Mouse (Mus musculus): ENCODE results near the gene Shld2. TPM values are rescaled to one million over a fixed set of nuclear protein-coding genes. Genes with fewer than 3 reads are reported as not detected.
A peak's percentile ranks its signal among the peaks of the same experiment; 100 is the strongest.

The Shld2 gene
- 9.9 and 10.7 TPM in 2 replicates for polyA plus RNA-seq (2014; fragmentation: Nextera tagmentation; extraction: Ambion mirVana)

DNA sequence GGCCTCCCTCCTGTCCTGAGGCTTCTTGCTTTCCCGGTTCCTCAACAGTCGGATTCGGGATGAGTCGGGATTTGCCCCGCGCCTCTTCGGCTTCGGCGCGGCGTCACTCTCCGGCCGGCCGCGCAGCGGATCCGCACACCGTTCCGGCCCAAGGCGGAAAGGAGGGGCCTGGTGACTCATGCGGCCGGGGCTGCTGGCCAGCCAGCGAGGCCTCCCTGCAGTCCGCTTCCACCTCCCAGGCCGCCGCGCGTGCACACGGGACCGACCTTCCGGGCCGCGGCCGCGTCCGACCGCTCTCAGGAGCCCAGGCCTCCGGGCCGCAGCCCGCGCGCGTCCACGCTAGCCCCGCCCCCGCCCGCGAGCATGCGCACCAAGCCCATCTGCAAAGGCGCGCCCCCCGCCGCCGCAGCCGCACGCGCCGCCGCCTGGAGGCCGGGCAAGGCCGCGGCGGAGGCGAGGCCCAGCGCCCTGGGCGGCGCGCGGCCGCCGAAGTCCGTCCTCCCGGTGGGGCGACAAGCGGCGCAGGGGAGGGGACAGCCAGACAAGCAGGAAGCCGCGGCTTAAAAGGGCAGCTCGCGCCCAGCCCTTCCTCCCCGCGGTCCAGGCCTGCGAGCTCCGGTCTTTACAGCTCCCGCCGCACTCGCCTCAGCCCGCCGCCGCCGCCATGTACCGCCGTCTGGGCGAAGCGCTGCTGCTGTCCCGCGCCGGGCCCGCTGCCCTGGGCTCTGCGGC lies at the start of gene Shld2, which contains the start of gene Glud1:
Shld2 (minus strand) TSS at position 260 of the 732 bp plus-strand sequence.
Glud1 (plus strand) TSS at position 494 of the 732 bp plus-strand sequence.
- no peaks in the 10 kb centered on the region for H3K27me3 ChIP-seq (ENCODE audit: insufficient read depth, low read length)
- ATAC-seq (ENCODE audit: insufficient read depth): peak; percentile 97
- H3K4me2 ChIP-seq: peak within 1 kb of the TSS; percentile 72
- WGBS: under 1% methylated on average over 97 of the region's 100 CpGs
- TF ChIP-seq CTCF (IDR thresholded peaks at IDR 0.05; ENCODE audit: low read depth): no peak
- H3K36me3 ChIP-seq (ENCODE audit: insufficient read depth): no peaks in the 10 kb centered on the region
- no peaks in the 10 kb centered on the region for H3K9me3 ChIP-seq (ENCODE audit: low read depth, low read length)
- H3K4me3 ChIP-seq (ENCODE audit: low read depth, low read length): peak within 1 kb of the TSS; percentile 87
- peak within 1 kb of the TSS; percentile 83 for H3K9ac ChIP-seq
- no peaks in the 10 kb centered on the region for H3K4me1 ChIP-seq (ENCODE audit: insufficient read depth)
- peak; percentile 97 for DNase-seq
- H3K27ac ChIP-seq (ENCODE audit: low read depth): peak within 1 kb of the TSS; percentile 96

DNA sequence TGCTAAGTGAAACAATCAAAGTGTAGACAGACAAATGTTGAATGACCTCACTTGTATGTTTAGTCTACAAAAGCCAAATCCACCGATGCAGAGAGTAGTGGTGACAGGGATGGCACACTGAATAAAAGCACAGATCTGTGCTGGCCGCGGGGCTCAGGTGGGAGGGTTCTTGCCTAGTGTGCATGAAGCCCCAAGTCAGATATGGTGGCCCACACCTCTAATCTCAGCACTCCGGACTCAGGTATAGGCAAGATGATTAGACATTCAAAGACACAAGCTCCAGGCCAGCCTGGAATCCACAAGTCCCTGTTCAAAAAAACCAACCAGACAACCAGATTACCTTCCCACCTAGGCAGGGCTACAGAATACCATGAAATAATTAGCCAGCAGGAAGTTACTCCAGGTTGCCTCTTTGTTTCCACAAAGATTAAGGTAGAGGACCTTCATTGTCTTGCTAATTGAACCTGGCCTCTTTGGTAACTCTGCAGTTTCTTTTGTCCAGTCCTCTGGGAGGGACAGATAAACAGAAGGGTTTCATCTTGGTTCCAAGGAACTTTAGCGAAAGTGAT lies 49.5 kb upstream of the Shld2 start:
- H3K9ac ChIP-seq: no peak overlapping the region
- no peak for DNase-seq
- no peak overlapping the region for H3K4me2 ChIP-seq
- TF ChIP-seq CTCF (IDR thresholded peaks at IDR 0.05; ENCODE audit: low read depth): no peak
- no peaks in the 10 kb centered on the region for H3K9me3 ChIP-seq (ENCODE audit: low read depth, low read length)
- no peak overlapping the region for H3K27ac ChIP-seq (ENCODE audit: low read depth)
- no peaks in the 10 kb centered on the region for H3K27me3 ChIP-seq (ENCODE audit: insufficient read depth, low read length)
- no peaks in the 10 kb centered on the region for H3K36me3 ChIP-seq (ENCODE audit: insufficient read depth)
- ATAC-seq (ENCODE audit: insufficient read depth): no peak
- WGBS: 30% methylated on average over 5 of the region's 5 CpGs
- no peak overlapping the region for H3K4me3 ChIP-seq (ENCODE audit: low read depth, low read length)
- H3K4me1 ChIP-seq (ENCODE audit: insufficient read depth): no peaks in the 10 kb centered on the region

DNA sequence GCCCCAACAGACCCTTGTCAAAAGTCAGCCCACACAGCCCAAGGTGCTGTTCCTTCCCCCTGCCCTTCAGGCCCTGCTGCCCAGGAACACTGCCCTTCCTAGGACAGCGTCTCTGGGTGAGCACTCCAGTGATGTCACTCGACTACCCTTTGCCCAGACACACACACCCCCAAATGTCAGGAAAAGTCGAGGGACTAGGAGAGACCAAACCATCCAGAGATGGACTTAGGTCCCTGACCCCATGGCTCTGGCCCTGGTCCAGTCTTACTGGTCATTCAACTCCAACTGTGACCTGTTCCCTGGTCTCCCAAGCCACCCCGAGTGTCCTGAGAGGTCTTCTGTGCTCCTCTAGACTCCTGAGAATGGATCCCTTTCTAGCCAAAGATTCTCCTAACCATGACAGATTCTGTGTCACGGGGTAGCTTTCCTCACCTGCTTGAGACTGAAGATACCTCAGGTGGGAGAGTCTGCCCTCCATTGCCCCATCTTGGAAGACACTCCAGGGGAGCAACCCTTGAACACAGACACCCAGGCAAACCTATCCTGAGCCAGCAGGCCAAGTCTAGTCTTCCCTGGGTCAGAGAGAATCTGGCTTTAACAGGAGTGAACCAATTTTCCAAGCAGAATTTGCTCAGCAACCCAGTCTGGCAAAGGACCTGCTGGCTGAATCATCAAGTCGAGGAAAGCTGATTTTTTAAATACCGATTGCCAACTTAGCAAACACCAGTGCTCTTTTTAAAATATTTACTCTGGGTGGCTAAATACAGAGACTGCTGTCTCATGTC lies 47.6 kb upstream of the Shld2 start:
- Histone ChIP-seq H3K4me1 (ENCODE audit: insufficient read depth) (no peaks in the 10 kb centered on the region), H3K27me3 (ENCODE audit: insufficient read depth, low read length) (no peaks in the 10 kb centered on the region), H3K4me2 (no peak overlapping the region), H3K9me3 (ENCODE audit: low read depth, low read length) (no peaks in the 10 kb centered on the region), H3K4me3 (ENCODE audit: low read depth, low read length) (no peak overlapping the region), H3K36me3 (ENCODE audit: insufficient read depth) (no peaks in the 10 kb centered on the region), H3K9ac (no peak overlapping the region), H3K27ac (ENCODE audit: low read depth) (no peak overlapping the region; the same call in 1 of the 2 replicates)
- DNase-seq (no peak), ATAC-seq (ENCODE audit: insufficient read depth) (no peak)
- TF ChIP-seq CTCF (IDR thresholded peaks at IDR 0.05; ENCODE audit: low read depth): no peak
- WGBS: 61% methylated on average over 7 of the region's 7 CpGs

DNA sequence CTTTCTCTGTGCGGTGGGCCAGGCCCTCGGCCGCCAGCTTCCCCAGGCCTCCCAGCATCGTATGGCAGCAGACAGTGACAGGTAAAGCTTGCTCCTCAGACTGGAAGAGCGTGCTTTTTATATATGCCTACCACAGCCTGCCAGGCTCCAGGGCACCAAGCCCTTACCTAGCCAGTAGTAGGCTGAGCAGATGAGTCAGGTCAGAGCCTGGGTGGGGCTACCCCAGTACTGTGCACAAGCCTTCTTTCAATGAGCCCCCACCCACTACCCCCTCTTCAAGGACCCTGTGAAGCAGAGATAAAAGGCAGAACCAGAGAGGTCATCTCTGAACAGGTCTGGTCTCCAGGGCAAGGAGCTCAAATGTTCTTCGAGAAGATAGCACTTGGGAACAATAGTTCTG lies 45.0 kb upstream of the Shld2 start, which contains the start of gene Fam25c:
Fam25c (minus strand) TSS at position 133 of the 400 bp plus-strand sequence.
- no peak within 1 kb of the TSS for H3K9ac ChIP-seq
- no peak for TF ChIP-seq CTCF (IDR thresholded peaks at IDR 0.05; ENCODE audit: low read depth)
- ATAC-seq (ENCODE audit: insufficient read depth): 0 out of 2 replicates have a peak, but pooled peaks have one; percentile 25
- no peaks in the 10 kb centered on the region for H3K9me3 ChIP-seq (ENCODE audit: low read depth, low read length)
- DNase-seq: no peak
- H3K4me3 ChIP-seq (ENCODE audit: low read depth, low read length): no peak within 1 kb of the TSS
- no peak within 1 kb of the TSS for H3K4me2 ChIP-seq
- WGBS: 63% methylated on average over 6 of the region's 6 CpGs
- no peaks in the 10 kb centered on the region for H3K4me1 ChIP-seq (ENCODE audit: insufficient read depth)
- H3K27me3 ChIP-seq (ENCODE audit: insufficient read depth, low read length): no peaks in the 10 kb centered on the region
- no peak within 1 kb of the TSS for H3K27ac ChIP-seq (ENCODE audit: low read depth)
- H3K36me3 ChIP-seq (ENCODE audit: insufficient read depth): no peaks in the 10 kb centered on the region

DNA sequence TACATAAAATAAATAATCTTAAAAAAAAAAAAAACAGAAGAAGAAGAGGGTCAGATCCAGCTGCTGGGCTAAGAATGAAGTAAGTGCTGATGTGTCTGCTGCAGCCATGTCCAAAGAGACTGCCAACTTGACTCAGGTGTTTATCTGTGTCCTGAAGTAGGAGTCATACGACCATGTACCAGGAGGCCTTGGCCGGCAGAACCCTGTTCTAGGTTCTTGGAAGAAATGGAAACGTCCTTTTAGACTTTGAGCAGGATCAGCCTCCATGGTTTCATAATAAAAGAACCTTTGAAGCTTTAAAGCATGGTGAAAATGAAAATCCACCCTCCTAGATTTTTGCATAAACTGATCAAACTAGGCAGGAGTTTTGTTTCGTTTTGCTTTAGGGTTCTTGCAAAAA lies 44.2 kb upstream of the Shld2 start:
- H3K4me1 ChIP-seq (ENCODE audit: insufficient read depth): no peaks in the 10 kb centered on the region
- H3K27ac ChIP-seq (ENCODE audit: low read depth): no peak overlapping the region
- DNase-seq (no peak), ATAC-seq (ENCODE audit: insufficient read depth) (no peak)
- TF ChIP-seq CTCF (IDR thresholded peaks at IDR 0.05; ENCODE audit: low read depth): no peak
- no peaks in the 10 kb centered on the region for H3K9me3 ChIP-seq (ENCODE audit: low read depth, low read length)
- no peaks in the 10 kb centered on the region for H3K36me3 ChIP-seq (ENCODE audit: insufficient read depth)
- no peak overlapping the region for H3K4me2 ChIP-seq
- H3K4me3 ChIP-seq (ENCODE audit: low read depth, low read length): no peak overlapping the region
- no peaks in the 10 kb centered on the region for H3K27me3 ChIP-seq (ENCODE audit: insufficient read depth, low read length)
- H3K9ac ChIP-seq: no peak overlapping the region
- 64% methylated on average over 4 of the region's 4 CpGs for WGBS

DNA sequence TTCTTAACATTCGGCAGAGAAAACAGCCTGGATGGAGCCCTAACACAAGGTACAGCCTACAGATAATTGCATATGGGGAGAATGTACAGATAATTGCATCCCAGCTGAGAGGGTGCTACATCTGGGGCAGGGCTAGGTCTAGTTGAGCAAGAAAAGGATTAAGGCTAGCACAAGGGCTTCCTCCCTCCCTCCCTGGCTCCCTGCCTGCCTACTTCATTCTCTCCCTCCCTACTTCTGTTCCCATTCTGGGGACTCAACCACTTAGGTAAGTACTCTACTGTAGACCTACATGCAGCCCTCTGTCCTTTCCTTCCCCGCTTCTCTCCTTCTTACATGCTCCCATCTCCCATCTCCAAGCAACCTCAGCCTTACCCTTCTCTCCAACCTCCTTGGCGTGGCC lies 43.0 kb upstream of the Shld2 start:
- H3K4me1 ChIP-seq (ENCODE audit: insufficient read depth): no peaks in the 10 kb centered on the region
- no peak for ATAC-seq (ENCODE audit: insufficient read depth)
- WGBS: 92% methylated on average over 3 of the region's 3 CpGs

DNA sequence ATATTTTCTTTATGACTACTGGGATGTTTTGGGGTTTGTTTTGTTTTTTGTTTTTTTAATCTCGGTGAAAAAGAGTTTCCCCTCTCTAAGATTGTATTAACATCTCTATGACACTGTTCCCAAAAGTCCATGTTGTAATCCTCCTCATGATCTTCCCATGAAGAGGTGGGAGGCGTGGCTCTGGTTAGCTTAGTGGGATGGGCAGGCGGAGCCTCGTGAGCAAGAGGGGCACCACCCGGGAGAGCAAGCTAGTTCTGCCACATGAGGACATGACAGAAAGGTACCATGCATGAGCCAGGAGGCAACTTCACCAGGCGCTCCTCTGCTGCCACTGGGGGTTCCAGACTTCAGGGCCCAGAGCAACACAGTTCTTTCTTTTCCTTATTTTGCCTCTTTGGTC lies 42.2 kb upstream of the Shld2 start:
- no peak overlapping the region for H3K4me3 ChIP-seq (ENCODE audit: low read depth, low read length)
- H3K27me3 ChIP-seq (ENCODE audit: insufficient read depth, low read length): no peaks in the 10 kb centered on the region
- H3K4me2 ChIP-seq: no peak overlapping the region
- no peaks in the 10 kb centered on the region for H3K36me3 ChIP-seq (ENCODE audit: insufficient read depth)
- TF ChIP-seq CTCF (IDR thresholded peaks at IDR 0.05; ENCODE audit: low read depth): no peak
- WGBS: 59% methylated on average over 6 of the region's 6 CpGs
- no peak overlapping the region for H3K27ac ChIP-seq (ENCODE audit: low read depth)
- no peak overlapping the region for H3K9ac ChIP-seq
- no peak for ATAC-seq (ENCODE audit: insufficient read depth)
- no peaks in the 10 kb centered on the region for H3K4me1 ChIP-seq (ENCODE audit: insufficient read depth)
- no peak for DNase-seq
- no peaks in the 10 kb centered on the region for H3K9me3 ChIP-seq (ENCODE audit: low read depth, low read length)

More for the DNA sequence above, 43.0 kb upstream of the Shld2 start:
- H3K27me3 ChIP-seq (ENCODE audit: insufficient read depth, low read length): no peaks in the 10 kb centered on the region
- no peaks in the 10 kb centered on the region for H3K36me3 ChIP-seq (ENCODE audit: insufficient read depth)
- no peak overlapping the region for H3K4me3 ChIP-seq (ENCODE audit: low read depth, low read length)
- H3K9ac ChIP-seq: no peak overlapping the region
- no peaks in the 10 kb centered on the region for H3K9me3 ChIP-seq (ENCODE audit: low read depth, low read length)
- TF ChIP-seq CTCF (IDR thresholded peaks at IDR 0.05; ENCODE audit: low read depth): no peak
- H3K4me2 ChIP-seq: no peak overlapping the region
- H3K27ac ChIP-seq (ENCODE audit: low read depth): no peak overlapping the region
- no peak for DNase-seq

Data from lung, embryonic 14.5 days (tissue).